Mouse (Mus musculus): ENCODE data around the gene Gm8271.
"Not testable (repeated sequence)": the region's sequence is repeated elsewhere in the genome, so short reads cannot be mapped to it uniquely, and the experiment has no call there.

Gene Gm8271

DNA sequence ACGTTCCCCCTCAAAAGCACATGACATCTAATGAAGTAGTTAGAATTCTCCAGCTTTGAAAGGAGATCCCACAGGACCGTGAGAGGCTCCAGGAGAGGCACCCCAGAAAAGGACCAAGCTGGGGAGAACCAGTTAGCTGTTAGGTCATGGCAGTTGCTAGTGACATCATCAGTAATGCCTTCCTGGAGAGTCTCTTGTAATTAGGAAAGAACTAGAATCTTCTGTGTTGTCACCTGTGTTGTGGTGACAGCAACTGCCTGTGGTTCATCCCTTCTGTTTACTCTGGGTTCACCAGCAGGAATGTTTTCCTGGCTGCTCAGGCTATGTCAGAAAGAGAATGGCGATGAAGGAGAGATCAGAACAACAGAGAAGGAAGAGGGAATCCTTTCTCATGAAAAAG is at the start of gene Gm8271:
Gm8271 (plus strand) TSS at position 301 of the 400 bp plus-strand sequence.
- DNase-seq = not testable (repeated sequence)

DNA sequence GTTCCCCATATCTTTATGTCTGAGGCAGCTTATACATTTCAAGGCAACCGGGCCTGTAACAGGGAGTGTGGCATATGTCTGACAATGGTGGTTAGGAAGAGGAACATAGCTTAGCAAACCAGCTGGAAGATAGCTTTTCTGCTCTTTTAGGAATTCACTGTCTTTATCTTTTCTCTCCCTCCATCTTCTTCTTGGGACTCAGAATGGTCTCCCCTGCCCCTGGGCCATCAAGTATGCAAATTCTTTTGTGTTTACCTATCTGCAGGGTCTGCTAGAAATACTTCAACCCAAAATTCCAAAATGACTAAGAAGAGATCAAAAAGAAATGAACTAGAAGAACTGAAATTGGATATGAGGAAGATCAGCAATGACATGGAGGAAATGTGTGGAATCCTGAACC is 21.4 kb upstream of the Gm8271 start, which contains the start of gene Gm3317:
Gm3317 (plus strand) TSS at position 301 of the 400 bp plus-strand sequence.
- DNase-seq = not testable (repeated sequence)
